Mouse (Mus musculus): ENCODE measurements at regions not wholly inside any gene's neighbourhood (a gene's known extent, or its start where the extent isn't known, plus 50 kb on each side); places are given as distances from the start of the nearest gene placed in this dataset.

GRCm38 (mm10) chr12:55926276-55926973, 90.3 kb downstream of the Brms1l start:
- no peak for DNase-seq (ENCODE audit: low spot score in 2 of 2)

All from frontal cortex, postnatal 10 days (tissue).